Mouse (Mus musculus): ENCODE measurements at regions not wholly inside any gene's neighbourhood (a gene's known extent, or its start where the extent isn't known, plus 50 kb on each side); places are given as distances from the start of the nearest gene placed in this dataset.

GRCm38 (mm10) chr16:71952879-71953406 lies 355.2 kb upstream of the Robo1 start:
- DNase-seq (ENCODE audit: extremely low spot score) = no peak

DNA sequence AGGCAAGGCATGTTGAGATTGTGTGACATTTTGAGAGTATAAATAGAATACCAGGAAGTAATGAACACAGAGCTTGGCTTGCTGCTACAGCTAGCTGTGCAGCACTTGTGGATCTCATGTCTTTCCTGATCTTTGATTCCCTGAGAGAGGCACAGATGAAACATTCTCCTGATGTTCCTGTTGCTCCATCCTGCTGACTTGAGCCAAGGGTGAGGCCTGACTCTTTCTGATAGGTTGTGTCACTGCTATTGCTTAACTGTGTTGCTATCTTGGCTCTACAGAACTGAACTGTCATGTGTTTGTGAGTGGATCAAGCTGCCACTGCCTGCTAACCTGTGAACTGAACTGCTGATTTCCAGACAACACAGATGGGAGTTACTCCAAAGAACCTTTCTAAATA lies 344.5 kb upstream of the Robo1 start:
- DNase-seq (ENCODE audit: extremely low spot score) = no peak

DNA sequence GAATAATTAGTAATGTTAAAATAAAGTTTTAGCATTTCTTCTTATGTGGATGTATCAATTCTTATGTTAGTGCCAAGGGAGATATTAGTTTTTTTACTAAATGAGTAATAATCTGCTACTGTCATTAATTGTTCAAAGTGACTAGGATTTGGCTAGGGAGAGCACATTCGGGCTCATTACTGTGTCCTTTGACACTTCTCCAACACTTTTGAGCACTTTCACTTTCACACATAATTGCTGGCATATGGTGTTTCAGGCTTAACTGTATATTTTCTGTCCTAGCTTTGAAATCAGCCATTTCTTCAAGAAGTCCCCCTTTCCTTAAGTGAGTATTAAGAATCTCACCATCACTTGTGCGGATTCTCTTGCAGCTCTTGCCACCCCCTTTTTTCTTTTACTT lies 334.3 kb upstream of the Robo1 start:
- DNase-seq (ENCODE audit: extremely low spot score) = no peak

DNA sequence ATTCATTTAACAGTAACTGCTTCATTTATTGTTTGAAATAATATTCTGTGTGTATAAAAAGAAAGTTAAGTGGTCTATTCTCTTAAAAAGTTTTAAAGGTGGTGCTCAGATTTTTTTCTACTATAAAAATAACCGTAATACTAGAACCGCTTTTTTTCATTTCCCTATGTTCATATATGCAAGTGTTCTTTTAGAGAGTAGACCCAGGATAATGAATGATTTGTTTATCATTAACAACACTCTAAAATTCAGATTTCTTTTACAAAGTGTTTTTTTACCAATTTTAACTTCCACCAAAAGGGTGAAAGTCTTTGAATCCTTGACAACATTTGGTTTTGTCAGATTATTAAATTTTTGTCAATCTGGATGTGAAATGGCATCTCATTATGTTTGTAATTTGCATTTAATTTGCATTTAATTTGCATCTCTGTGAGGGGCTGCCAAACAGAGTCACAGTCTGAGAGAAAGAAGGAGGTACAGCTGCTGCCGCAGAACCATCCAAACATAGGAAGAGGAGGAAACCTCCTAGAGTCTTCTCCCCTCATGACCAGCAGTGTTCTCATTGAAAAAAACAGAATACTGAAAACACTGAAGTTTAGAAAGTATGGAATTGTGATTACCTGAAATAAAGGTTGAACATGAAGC lies 310.4 kb upstream of the Robo1 start:
- no peak for DNase-seq (ENCODE audit: extremely low spot score)

DNA sequence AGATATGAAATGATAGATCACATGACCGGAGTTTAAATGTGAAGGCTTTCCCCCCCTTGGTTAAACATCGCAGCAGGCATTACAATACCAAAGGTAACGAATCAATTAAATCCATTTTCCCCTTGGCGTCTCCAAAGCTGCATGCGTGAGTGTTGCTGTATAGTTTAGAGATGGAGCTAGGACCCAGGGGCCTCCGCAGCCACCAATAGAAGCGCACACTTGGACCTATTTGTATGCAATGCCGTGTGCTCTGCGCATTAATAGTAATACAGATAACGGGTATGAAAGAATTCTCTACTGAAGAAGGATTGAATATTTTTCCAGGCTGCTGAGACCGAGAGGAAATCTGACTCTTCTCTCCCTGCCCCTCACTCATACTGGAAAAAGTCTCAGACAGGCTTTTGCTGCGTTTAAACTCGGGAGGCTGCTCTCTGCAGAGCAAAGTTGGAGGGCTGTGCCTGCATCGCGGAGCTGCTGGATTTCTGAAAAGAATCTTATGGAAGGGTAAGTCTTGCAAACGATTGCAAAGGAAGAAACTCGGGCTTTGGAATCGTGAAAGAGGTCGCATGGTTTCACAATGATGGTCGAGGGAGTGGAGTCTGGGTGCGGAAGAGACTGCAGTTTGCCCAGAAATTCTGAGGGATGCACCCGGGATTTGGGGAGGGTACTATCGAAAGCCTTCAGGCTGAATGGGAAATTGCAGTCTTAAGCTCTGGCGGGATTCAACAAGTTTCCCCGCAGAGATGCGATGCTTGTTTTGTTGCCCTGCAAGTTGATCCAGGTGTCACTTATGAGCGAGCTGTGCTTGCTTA lies 280.5 kb upstream of the Robo1 start:
- peak; percentile 70 for DNase-seq (ENCODE audit: extremely low spot score)

DNA sequence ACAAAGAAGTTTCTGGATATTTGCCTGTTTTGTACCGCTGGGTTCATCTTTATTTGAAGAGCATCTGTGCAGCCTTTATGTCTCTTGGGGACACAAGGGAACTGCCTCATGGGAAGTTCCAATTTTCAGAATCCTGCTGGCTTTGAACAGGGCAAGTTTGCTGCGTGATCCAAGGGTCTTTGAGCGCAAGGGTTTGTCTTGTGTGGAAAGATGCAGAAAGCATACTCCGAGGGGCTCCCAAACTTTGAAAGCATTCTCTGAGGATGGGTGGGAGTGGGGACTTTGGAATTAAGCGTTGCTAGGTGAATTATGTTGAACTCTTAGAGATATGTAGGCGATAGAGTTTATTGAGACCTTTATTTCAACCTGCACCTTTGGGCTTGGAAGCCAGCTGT lies 279.9 kb upstream of the Robo1 start:
- DNase-seq (ENCODE audit: extremely low spot score) = no peak

GRCm38 (mm10) chr16:72028798-72029197 lies 279.3 kb upstream of the Robo1 start:
- peak; percentile 54 for DNase-seq (ENCODE audit: extremely low spot score)

DNA sequence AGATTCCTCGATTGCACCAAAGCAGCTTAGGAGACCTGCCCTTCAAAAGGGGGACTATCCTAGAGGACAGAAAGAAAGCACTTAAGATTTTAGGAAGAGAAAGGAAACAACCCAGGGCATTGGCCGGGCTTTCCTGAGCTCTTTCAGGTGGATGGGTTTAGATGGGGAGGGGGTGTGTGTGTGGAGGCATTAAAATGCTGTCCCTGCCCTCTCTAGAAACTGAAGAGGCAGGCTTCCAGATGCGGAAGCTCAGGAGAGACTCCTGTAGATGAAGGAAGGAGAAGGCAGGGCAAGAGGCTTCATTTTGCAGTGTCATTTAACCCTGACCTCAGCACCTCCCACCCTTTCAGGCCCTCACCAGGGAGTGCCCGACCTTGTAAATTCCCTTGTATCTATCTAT lies 278.8 kb upstream of the Robo1 start:
- no peak for DNase-seq (ENCODE audit: extremely low spot score)

- DNase-seq (ENCODE audit: extremely low spot score) = no peak
Observed at GRCm38 (mm10) chr16:72068254-72068653, 239.9 kb upstream of the Robo1 start.

DNA sequence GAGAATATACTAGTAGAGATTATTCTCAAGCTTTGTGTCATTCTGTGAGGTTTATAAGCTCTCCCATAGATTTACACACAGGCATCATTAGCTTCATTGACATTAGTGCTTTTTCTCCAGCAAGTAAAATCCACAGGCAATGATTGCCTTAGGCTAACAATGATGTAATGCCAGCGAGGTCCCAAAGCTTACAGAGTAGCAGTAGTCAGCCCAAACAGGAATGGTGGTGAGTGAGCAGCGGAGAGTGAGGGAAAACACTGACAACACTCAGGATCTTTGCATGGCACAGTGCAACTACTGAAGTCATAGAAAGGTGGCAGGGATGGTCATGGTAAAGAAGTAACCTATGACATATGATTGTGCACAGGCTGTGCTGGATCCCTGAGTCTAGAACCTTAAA lies 238.5 kb upstream of the Robo1 start:
- no peak for DNase-seq (ENCODE audit: extremely low spot score)

- peak; percentile 11 for DNase-seq (ENCODE audit: extremely low spot score)
Observed at GRCm38 (mm10) chr16:72071756-72072471, 236.2 kb upstream of the Robo1 start.

DNA sequence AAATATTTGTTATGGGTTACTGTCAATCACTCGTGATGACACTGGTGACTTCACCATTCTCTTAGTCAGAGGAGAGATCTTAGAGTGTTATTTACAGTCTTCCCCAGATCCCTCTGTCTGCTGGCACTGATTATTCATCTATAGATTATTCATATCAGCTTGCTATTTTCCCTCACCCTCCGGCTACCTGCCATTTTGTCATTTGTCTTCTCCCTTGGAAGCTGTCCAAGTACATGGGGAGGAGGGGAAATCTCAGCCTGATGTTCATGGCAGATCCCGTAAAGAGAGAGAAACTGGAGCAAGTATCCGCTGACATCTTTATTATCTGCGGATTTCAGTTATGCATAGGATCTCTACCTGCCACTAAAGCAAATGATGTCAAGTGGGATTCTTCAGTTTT lies 222.9 kb upstream of the Robo1 start:
- no peak for DNase-seq (ENCODE audit: extremely low spot score)

DNA sequence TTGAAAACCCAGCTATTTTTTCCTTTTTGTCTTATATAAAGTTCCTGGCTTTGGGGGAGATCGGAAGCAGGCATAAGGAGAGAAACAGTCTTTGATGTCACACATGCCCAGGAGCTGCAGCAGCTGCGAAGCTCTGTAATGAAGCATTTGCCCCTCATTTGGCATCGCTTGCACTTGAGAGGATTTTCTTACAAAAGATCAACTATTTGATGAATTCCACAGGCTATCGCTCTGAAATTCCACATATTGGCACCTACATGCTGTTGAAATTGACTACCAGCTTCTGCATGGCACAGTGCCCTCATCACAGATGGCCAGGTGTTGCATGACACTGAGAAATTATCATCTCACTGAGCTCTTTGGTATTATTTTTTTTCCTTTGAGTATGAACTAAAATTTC lies 220.1 kb upstream of the Robo1 start:
- DNase-seq (ENCODE audit: extremely low spot score) = no peak

- DNase-seq (ENCODE audit: extremely low spot score) = no peak
Observed at GRCm38 (mm10) chr16:72088916-72089315, 219.2 kb upstream of the Robo1 start.

Measured in embryo, embryonic 9.5 days (tissue).